Mouse (Mus musculus) intestine, postnatal 0 days (tissue): ENCODE measurements around the gene Stk4. TPM values are rescaled to one million over a fixed set of nuclear protein-coding genes. Genes with fewer than 3 reads are reported as not detected.

ENCODE experiments used
- ATAC-seq: fragments of 200-750 bp; cut with Nextera tagmentation; 2 replicates; pipeline ENCODE4 v1.8.0; 2017; ENCODE audit warnings: mild to moderate bottlenecking, moderate TSS enrichment, moderate library complexity
- H3K27ac ChIP-seq: fragments of 300-500 bp; sonication (generic); 2 replicates; pipeline ENCODE4 v1.5.1; 2014; ENCODE audit warnings: mild to moderate bottlenecking, low read depth, low read length, moderate library complexity
- H3K27me3 ChIP-seq: fragments of 300-500 bp; sonication (generic); replicated peaks from 2 replicates; pipeline ENCODE4 v1.6.1; 2014; ENCODE audit warnings: low read length, mixed read lengths; ENCODE audit not compliant: control insufficient read depth, insufficient read depth
- H3K36me3 ChIP-seq: fragments of 300-500 bp; sonication (generic); 2 replicates; pipeline ENCODE4 v1.6.1; 2014; ENCODE audit warnings: mild to moderate bottlenecking, moderate library complexity; ENCODE audit not compliant: control insufficient read depth, insufficient read depth
- H3K4me1 ChIP-seq: fragments of 300-500 bp; sonication (generic); replicated peaks from 2 replicates; pipeline ENCODE4 v1.6.1; 2014; ENCODE audit warnings: antibody characterized with exemption, low read length, mixed read lengths; ENCODE audit not compliant: control insufficient read depth, insufficient read depth
- H3K4me2 ChIP-seq: fragments of 300-500 bp; sonication (generic); replicated peaks from 2 replicates; pipeline ENCODE4 v1.6.1; 2014; ENCODE audit warnings: low read depth, mild to moderate bottlenecking, moderate library complexity
- H3K4me3 ChIP-seq: fragments of 300-500 bp; sonication (generic); 2 replicates; pipeline ENCODE4 v1.5.1; 2014; ENCODE audit warnings: low read depth, low read length
- H3K9ac ChIP-seq: fragments of 300-500 bp; sonication (generic); 2 replicates; pipeline ENCODE4 v1.6.1; 2014; ENCODE audit warnings: mild to moderate bottlenecking, low read depth, low read length
- H3K9me3 ChIP-seq: fragments of 300-500 bp; sonication (generic); 2 replicates; pipeline ENCODE4 v1.6.1; 2016; ENCODE audit warnings: mixed run types; ENCODE audit not compliant: control insufficient read depth
- CTCF ChIP-seq: sonication (generic); IDR thresholded peaks from 2 replicates; pipeline ENCODE4 v1.5.1; 2016; ENCODE audit warnings: low read depth, mild to moderate bottlenecking, control low read depth, antibody characterized with exemption, moderate library complexity
- WGBS: fragments of 180-500 bp; shearing (Covaris S2); extraction: QIAGEN DNeasy Blood & Tissue Kit; methylation state at CpG from one replicate; pipeline ENCODE4 v1.1.7; 2014; 5-methylcytosine and 5-hydroxymethylcytosine counted together
- polyA plus RNA-seq: library from polyadenylated mRNA; unstranded; fragments of >200 nt; fragmentation: Nextera tagmentation; extraction: Ambion mirVana; gene quantifications from 2 replicates; pipeline ENCODE4 v1.2.1, GENCODE M21; 2015

The Stk4 gene
- polyA plus RNA-seq, 1 experiment from 2014 or later, result 12.2 TPM

DNA sequence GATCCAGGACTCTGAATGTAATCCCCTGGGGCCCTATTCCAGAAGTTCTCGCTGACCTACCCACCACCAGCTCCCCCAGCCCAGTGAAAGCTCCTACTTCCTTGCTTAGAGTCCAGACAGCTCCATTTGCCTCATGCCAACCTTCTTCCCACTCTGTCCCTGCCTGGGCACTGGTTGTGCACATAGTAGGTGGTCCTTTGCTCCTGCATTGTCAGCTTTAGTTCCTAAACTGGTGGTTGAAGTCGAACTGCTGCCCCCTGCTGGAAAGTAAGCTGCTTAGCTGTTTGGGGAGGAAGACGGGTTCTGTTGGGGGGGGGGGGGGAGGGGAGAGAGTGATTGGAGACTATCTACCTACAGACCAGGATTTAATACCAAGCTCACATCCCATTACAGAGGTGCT, 110.0 kb downstream of the Stk4 start:
- H3K9ac ChIP-seq, result no peak overlapping the region
- no peaks in the 10 kb centered on the region for H3K4me1 ChIP-seq
- H3K27ac ChIP-seq, result no peak overlapping the region
- ATAC-seq, result no peak
- H3K4me3 ChIP-seq, result no peak overlapping the region
- H3K4me2 ChIP-seq, result no peak overlapping the region
- 37% methylated on average over 3 of the region's 3 CpGs for WGBS
- no peaks in the 10 kb centered on the region for H3K9me3 ChIP-seq
- H3K27me3 ChIP-seq, result no peaks in the 10 kb centered on the region
- no peaks in the 10 kb centered on the region for H3K36me3 ChIP-seq
- peak; percentile 64 for TF ChIP-seq CTCF

GRCm38 (mm10) chr2:164180770-164181169, 110.6 kb downstream of the Stk4 start:
- no peaks in the 10 kb centered on the region for H3K36me3 ChIP-seq
- no peaks in the 10 kb centered on the region for H3K4me1 ChIP-seq
- no peaks in the 10 kb centered on the region for H3K9me3 ChIP-seq
- ATAC-seq, result no peak
- no peak overlapping the region for H3K4me3 ChIP-seq
- WGBS, result 72% methylated on average over 4 of the region's 4 CpGs
- no peaks in the 10 kb centered on the region for H3K27me3 ChIP-seq
- no peak for TF ChIP-seq CTCF
- no peak overlapping the region for H3K4me2 ChIP-seq
- no peak overlapping the region for H3K27ac ChIP-seq
- H3K9ac ChIP-seq, result no peak overlapping the region

- Histone ChIP-seq H3K9ac (no peak within 1 kb of the TSS), H3K9me3 (no peaks in the 10 kb centered on the region), H3K27ac (no peak within 1 kb of the TSS), H3K4me1 (no peaks in the 10 kb centered on the region), H3K27me3 (no peaks in the 10 kb centered on the region), H3K4me3 (no peak within 1 kb of the TSS), H3K4me2 (no peak within 1 kb of the TSS), H3K36me3 (no peaks in the 10 kb centered on the region)
- ATAC-seq, result no peak
- no peak for TF ChIP-seq CTCF
- WGBS, result 61% methylated on average over 7 of the region's 7 CpGs
These were observed 112.7 kb downstream of the Stk4 start, which contains the start of gene Wfdc5 for GRCm38 (mm10) chr2:164182692-164183255. Wfdc5 (minus strand) TSS chr2:164182742.

GRCm38 (mm10) chr2:164183340-164183739, 113.2 kb downstream of the Stk4 start:
- H3K9ac ChIP-seq, result no peak overlapping the region
- H3K27ac ChIP-seq, result no peak overlapping the region
- H3K4me2 ChIP-seq, result no peak overlapping the region
- TF ChIP-seq CTCF, result no peak
- H3K9me3 ChIP-seq, result no peaks in the 10 kb centered on the region
- H3K36me3 ChIP-seq, result no peaks in the 10 kb centered on the region
- no peak overlapping the region for H3K4me3 ChIP-seq
- ATAC-seq, result peak; percentile 26; the same call in 1 of the 2 replicates
- no peaks in the 10 kb centered on the region for H3K27me3 ChIP-seq
- no peaks in the 10 kb centered on the region for H3K4me1 ChIP-seq
- WGBS, result 57% methylated on average over 9 of the region's 9 CpGs

DNA sequence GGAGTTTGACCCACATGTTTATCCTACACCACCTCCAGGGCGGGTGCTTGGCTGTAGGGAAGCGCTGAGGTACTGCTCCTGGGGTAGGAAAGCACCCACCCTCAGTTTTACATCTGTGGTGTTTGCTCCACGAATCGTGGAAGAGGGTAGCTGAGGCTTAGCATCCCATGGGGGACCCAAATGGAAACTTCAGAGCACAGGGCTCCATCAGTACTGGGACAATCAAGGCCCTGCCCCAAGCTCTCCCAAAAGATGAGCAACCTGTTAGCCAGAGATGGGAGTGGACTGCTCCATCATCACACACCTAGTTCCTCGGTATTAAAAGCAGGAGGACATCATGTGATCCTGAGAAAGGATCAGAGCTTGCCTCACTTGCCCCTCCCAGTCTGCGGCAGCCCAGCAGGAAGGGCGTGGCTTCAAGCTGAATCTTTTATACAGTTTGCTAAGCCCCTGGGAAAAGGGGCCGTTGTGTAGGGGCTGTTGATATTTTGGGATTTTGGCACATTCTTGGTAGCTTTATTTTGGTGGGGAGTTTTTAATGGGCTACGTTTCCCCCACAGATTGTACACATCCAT, 114.1 kb downstream of the Stk4 start:
- WGBS, result 40% methylated on average over 9 of the region's 9 CpGs
- TF ChIP-seq CTCF, result no peak
- no peak overlapping the region for H3K27ac ChIP-seq
- H3K27me3 ChIP-seq, result no peaks in the 10 kb centered on the region
- no peak overlapping the region for H3K4me3 ChIP-seq
- H3K9me3 ChIP-seq, result no peaks in the 10 kb centered on the region
- ATAC-seq, result no peak
- no peak overlapping the region for H3K9ac ChIP-seq
- no peaks in the 10 kb centered on the region for H3K36me3 ChIP-seq
- H3K4me1 ChIP-seq, result no peaks in the 10 kb centered on the region
- no peak overlapping the region for H3K4me2 ChIP-seq

DNA sequence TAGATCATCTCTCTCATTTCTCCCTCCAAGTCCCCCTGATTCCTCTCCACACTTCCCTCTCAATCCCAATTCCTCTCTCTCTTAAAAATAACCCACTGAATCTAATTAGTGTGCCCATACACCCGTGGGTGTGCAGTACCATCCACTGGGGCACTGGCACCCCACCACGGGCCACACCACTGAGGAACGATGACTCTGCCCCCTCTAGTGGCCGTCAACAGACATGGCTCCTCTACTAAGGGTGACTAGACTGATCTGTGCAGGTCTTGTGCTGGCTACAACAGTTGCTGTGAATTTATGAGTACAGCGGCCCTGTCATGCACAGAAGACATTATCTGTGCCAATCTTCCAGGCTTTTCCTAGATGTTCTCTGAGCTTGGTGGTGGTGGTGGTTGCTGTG, 118.6 kb downstream of the Stk4 start:
- H3K4me1 ChIP-seq, result no peaks in the 10 kb centered on the region
- WGBS, result 33% methylated on average over 5 of the region's 5 CpGs
- no peaks in the 10 kb centered on the region for H3K36me3 ChIP-seq
- ATAC-seq, result peak; percentile 33; the same call in 1 of the 2 replicates
- H3K9ac ChIP-seq, result no peak overlapping the region
- no peak overlapping the region for H3K4me3 ChIP-seq
- H3K9me3 ChIP-seq, result no peaks in the 10 kb centered on the region
- H3K27me3 ChIP-seq, result no peaks in the 10 kb centered on the region
- no peak overlapping the region for H3K27ac ChIP-seq
- TF ChIP-seq CTCF, result peak; percentile 76
- H3K4me2 ChIP-seq, result no peak overlapping the region
